Mouse (Mus musculus): ENCODE measurements around the gene Slc25a10.
A peak's percentile ranks its signal among the peaks of the same experiment; 100 is the strongest.

Gene Slc25a10

GRCm38 (mm10) chr11:120485251-120485650 lies 6.4 kb upstream of the Slc25a10 start:
- peak; percentile 70 for DNase-seq

GRCm38 (mm10) chr11:120488516-120488915 lies 3.1 kb upstream of the Slc25a10 start:
- peak; percentile 8 for DNase-seq

GRCm38 (mm10) chr11:120489054-120489761 lies 2.4 kb upstream of the Slc25a10 start:
- DNase-seq = peak; percentile 90

GRCm38 (mm10) chr11:120490291-120491046 lies 1.2 kb upstream of the Slc25a10 start:
- DNase-seq = peak; percentile 21

GRCm38 (mm10) chr11:120492024-120492877 lies 611 bp downstream of the Slc25a10 start:
- peak; percentile 74 for DNase-seq

GRCm38 (mm10) chr11:120492878-120493203 lies 1.2 kb downstream of the Slc25a10 start:
- no peak for DNase-seq

GRCm38 (mm10) chr11:120493351-120493750 lies 1.7 kb downstream of the Slc25a10 start:
- DNase-seq = peak; percentile 55

GRCm38 (mm10) chr11:120493911-120494310 lies 2.3 kb downstream of the Slc25a10 start:
- no peak for DNase-seq

- DNase-seq = no peak
Observed at GRCm38 (mm10) chr11:120497436-120497835, 5.8 kb downstream of the Slc25a10 start.

GRCm38 (mm10) chr11:120498226-120498625 lies 6.6 kb downstream of the Slc25a10 start:
- DNase-seq = no peak

GRCm38 (mm10) chr11:120498891-120499290 lies 7.3 kb downstream of the Slc25a10 start:
- DNase-seq = no peak

- no peak for DNase-seq
Observed at GRCm38 (mm10) chr11:120499894-120500293, 8.3 kb downstream of the Slc25a10 start.

GRCm38 (mm10) chr11:120500357-120500756 lies 8.7 kb downstream of the Slc25a10 start:
- peak; percentile 92 for DNase-seq

GRCm38 (mm10) chr11:120501018-120501417 lies 9.4 kb downstream of the Slc25a10 start:
- no peak for DNase-seq

- no peak for DNase-seq
Observed at GRCm38 (mm10) chr11:120501701-120502100, 10.1 kb downstream of the Slc25a10 start.

GRCm38 (mm10) chr11:120505661-120506060 lies 14.0 kb downstream of the Slc25a10 start:
- DNase-seq = no peak

GRCm38 (mm10) chr11:120506899-120507298 lies 15.3 kb downstream of the Slc25a10 start:
- peak; percentile 63 for DNase-seq

GRCm38 (mm10) chr11:120507611-120508289 lies 16.1 kb downstream of the Slc25a10 start:
- DNase-seq = no peak

- no peak for DNase-seq
Observed at GRCm38 (mm10) chr11:120508290-120508870, 16.7 kb downstream of the Slc25a10 start.

- no peak for DNase-seq
Observed at GRCm38 (mm10) chr11:120509940-120510339, 18.3 kb downstream of the Slc25a10 start.

GRCm38 (mm10) chr11:120510375-120511030 lies 18.9 kb downstream of the Slc25a10 start:
- DNase-seq = no peak

All from kidney, postnatal 14 days (tissue).